Mouse (Mus musculus) embryonic facial prominence, embryonic 14.5 days (tissue): ENCODE measurements around the gene Gm10337. TPM values are rescaled to one million over a fixed set of nuclear protein-coding genes. Genes with fewer than 3 reads are reported as not detected.
A peak's percentile ranks its signal among the peaks of the same experiment; 100 is the strongest.

Experiments
- ATAC-seq: fragments of 200-750 bp; cut with Nextera tagmentation; 2 replicates; pipeline ENCODE4 v1.8.0; 2017; ENCODE audit warnings: low read depth, moderate number of reproducible peaks, moderate TSS enrichment
- DNase-seq: peaks from one replicate; pipeline ENCODE4 v3.0.0-alpha.2; 2015; ENCODE audit warnings: low spot score
- H3K27ac ChIP-seq: fragments of 300-500 bp; sonication (generic); replicated peaks from 2 replicates; pipeline ENCODE4 v1.5.1; 2014; ENCODE audit warnings: low read depth, mild to moderate bottlenecking, low read length, moderate library complexity
- H3K27me3 ChIP-seq: fragments of 300-500 bp; sonication (generic); replicated peaks from 2 replicates; pipeline ENCODE4 v1.6.1; 2014; ENCODE audit warnings: low read length; ENCODE audit not compliant: control insufficient read depth, insufficient read depth
- H3K36me3 ChIP-seq: fragments of 300-500 bp; sonication (generic); 2 replicates; pipeline ENCODE4 v1.6.1; 2014; ENCODE audit warnings: low read length, mixed read lengths; ENCODE audit not compliant: control insufficient read depth, insufficient read depth
- H3K4me1 ChIP-seq: fragments of 300-500 bp; sonication (generic); 2 replicates; pipeline ENCODE4 v1.6.1; 2014; ENCODE audit warnings: antibody characterized with exemption, low read length; ENCODE audit not compliant: control insufficient read depth, insufficient read depth
- H3K4me2 ChIP-seq: fragments of 300-500 bp; sonication (generic); 2 replicates; pipeline ENCODE4 v1.6.1; 2014; ENCODE audit warnings: low read depth, mild to moderate bottlenecking, low read length, moderate library complexity, mixed read lengths
- H3K4me3 ChIP-seq: fragments of 300-500 bp; sonication (generic); 2 replicates; pipeline ENCODE4 v1.5.1; 2014; ENCODE audit warnings: low read depth, mild to moderate bottlenecking, low read length
- H3K9ac ChIP-seq: fragments of 300-500 bp; sonication (generic); 2 replicates; pipeline ENCODE4 v1.6.1; 2014; ENCODE audit warnings: low read depth, mild to moderate bottlenecking, low read length, moderate library complexity, mixed read lengths
- H3K9me3 ChIP-seq: fragments of 300-500 bp; sonication (generic); 2 replicates; pipeline ENCODE4 v1.6.1; 2016; ENCODE audit warnings: low read length; ENCODE audit not compliant: control insufficient read depth
- WGBS: fragments of 180-500 bp; shearing (Covaris S2); extraction: QIAGEN DNeasy Blood & Tissue Kit; methylation state at CpG from one replicate; pipeline ENCODE4 v1.1.7; 2014; 5-methylcytosine and 5-hydroxymethylcytosine counted together
- polyA plus RNA-seq: library from polyadenylated mRNA; unstranded; fragments of >200 nt; fragmentation: Nextera tagmentation; extraction: Ambion mirVana; gene quantifications from 2 replicates; pipeline ENCODE4 v1.2.1, GENCODE M21; 2014

Gm10337 gene
- polyA plus RNA-seq, 1 experiment from 2014 or later = 5.2 TPM

DNA sequence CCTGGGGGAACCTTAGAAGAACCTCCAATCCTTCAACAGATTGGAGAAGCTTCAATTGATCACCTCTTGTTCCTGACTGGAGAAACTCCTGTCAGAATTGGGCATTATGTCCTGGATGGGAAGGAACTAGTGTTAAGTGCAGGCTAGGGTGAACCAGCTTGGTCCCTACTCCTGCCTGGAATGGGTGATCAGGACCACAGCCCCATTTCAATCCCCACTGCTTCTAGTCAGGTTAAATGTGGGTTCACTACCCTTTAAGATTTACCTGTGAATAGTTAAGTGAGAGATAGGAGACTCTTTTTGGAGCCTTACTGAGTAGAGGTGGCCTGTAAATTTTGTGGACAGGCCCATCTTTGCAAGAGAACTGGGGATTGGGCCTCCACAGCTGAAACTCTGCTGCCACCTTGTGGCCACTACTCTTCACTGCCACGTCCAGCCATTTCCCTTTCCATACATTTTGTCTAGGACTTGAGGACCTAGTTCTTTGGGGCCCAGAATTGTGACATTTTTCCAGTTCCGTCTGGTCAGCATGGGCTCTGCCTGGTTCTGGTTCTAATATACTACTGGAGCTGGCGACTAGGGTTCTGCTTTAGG, 21.5 kb downstream of the Gm10337 start, which contains the start of gene Npff:
TSS of gene Npff (minus strand) at position 51 of the 594 bp plus-strand sequence.
- Histone ChIP-seq H3K27ac (0 out of 2 replicates have a peak within 1 kb of the TSS, but pooled peaks have one; percentile 10), H3K9ac (no peak within 1 kb of the TSS), H3K4me2 (no peak within 1 kb of the TSS), H3K9me3 (no peaks in the 10 kb centered on the region), H3K36me3 (peaks cover 75% of the 10 kb centered on the region), H3K27me3 (no peaks in the 10 kb centered on the region), H3K4me1 (peaks cover under 1% of the 10 kb centered on the region; the same call in 1 of the 2 replicates), H3K4me3 (no peak within 1 kb of the TSS)
- DNase-seq = peak; percentile 75
- 0 out of 2 replicates have a peak, but pooled peaks have one; percentile 14 for ATAC-seq
- WGBS = 10% methylated on average over 3 of the region's 3 CpGs

- H3K9ac ChIP-seq = no peak overlapping the region
- no peaks in the 10 kb centered on the region for H3K4me1 ChIP-seq
- no peaks in the 10 kb centered on the region for H3K9me3 ChIP-seq
- H3K27ac ChIP-seq = no peak overlapping the region; the same call in 1 of the 2 replicates
- 80% methylated on average over 6 of the region's 6 CpGs for WGBS
- ATAC-seq = no peak
- H3K4me3 ChIP-seq = no peak overlapping the region
- no peak for DNase-seq
- H3K27me3 ChIP-seq = no peaks in the 10 kb centered on the region
- no peak overlapping the region for H3K4me2 ChIP-seq
- H3K36me3 ChIP-seq = peaks cover 80% of the 10 kb centered on the region
These were observed 22.8 kb downstream of the Gm10337 start for GRCm38 (mm10) chr15:102526111-102527002.

- H3K9ac ChIP-seq = no peak overlapping the region
- H3K4me1 ChIP-seq = no peaks in the 10 kb centered on the region
- H3K27ac ChIP-seq = no peak overlapping the region
- H3K4me3 ChIP-seq = no peak overlapping the region
- ATAC-seq (no peak), DNase-seq (no peak)
- no peak overlapping the region for H3K4me2 ChIP-seq
- no peaks in the 10 kb centered on the region for H3K27me3 ChIP-seq
- 79% methylated on average over 3 of the region's 3 CpGs for WGBS
- H3K36me3 ChIP-seq = peaks cover 80% of the 10 kb centered on the region
- no peaks in the 10 kb centered on the region for H3K9me3 ChIP-seq
These were observed 24.4 kb downstream of the Gm10337 start for GRCm38 (mm10) chr15:102527936-102528335.

DNA sequence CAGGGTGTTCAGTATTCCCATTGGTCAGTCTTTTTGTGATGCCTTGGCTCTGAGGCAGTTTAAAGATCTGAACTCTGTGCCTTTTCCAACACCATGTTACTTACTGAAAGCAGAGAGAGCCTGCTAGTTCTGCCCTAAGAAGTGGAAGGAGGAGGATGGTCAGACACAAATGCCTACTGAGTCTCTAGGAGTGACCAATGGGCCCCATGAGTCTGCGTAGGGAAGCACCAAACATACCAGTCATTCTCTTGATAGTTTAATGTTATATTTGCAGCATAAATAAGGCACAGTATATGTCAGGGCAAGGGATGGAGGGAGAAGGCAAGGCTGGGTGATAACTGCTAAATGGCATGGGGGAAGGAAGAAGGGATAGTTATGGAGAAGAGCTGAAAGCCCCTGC, 24.9 kb downstream of the Gm10337 start:
- Histone ChIP-seq H3K4me1 (no peaks in the 10 kb centered on the region), H3K9me3 (no peaks in the 10 kb centered on the region), H3K27ac (no peak overlapping the region), H3K4me3 (no peak overlapping the region), H3K36me3 (peaks cover 84% of the 10 kb centered on the region), H3K9ac (no peak overlapping the region), H3K27me3 (no peaks in the 10 kb centered on the region), H3K4me2 (no peak overlapping the region)
- WGBS = 93% methylated on average over 1 of the region's 1 CpGs
- ATAC-seq = no peak
- DNase-seq = no peak

DNA sequence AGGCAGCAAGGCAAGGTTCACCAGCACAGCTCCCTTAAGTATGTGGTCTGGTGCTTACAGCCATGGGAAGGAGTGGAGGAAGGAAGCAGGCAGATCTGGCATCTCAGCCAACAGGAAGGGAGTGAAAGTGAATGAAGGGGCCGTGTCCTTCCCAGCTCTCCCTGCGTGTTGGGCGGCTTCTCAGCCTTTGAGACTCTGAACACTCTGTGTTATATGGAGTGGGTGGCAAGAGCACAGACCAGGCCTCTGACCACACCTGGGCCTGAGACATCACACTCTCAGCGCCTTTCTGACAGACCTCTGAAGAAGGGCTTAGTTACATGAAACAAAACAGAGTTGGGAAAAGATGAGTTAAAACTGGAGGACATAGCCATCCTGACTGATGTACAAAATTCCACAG, 27.0 kb downstream of the Gm10337 start:
- no peaks in the 10 kb centered on the region for H3K9me3 ChIP-seq
- H3K36me3 ChIP-seq = peaks cover 81% of the 10 kb centered on the region
- H3K4me2 ChIP-seq = no peak overlapping the region
- no peak for ATAC-seq
- WGBS = 86% methylated on average over 4 of the region's 4 CpGs
- no peak overlapping the region for H3K9ac ChIP-seq
- H3K27me3 ChIP-seq = no peaks in the 10 kb centered on the region
- no peak overlapping the region for H3K27ac ChIP-seq
- no peak overlapping the region for H3K4me3 ChIP-seq
- no peak for DNase-seq
- no peaks in the 10 kb centered on the region for H3K4me1 ChIP-seq

DNA sequence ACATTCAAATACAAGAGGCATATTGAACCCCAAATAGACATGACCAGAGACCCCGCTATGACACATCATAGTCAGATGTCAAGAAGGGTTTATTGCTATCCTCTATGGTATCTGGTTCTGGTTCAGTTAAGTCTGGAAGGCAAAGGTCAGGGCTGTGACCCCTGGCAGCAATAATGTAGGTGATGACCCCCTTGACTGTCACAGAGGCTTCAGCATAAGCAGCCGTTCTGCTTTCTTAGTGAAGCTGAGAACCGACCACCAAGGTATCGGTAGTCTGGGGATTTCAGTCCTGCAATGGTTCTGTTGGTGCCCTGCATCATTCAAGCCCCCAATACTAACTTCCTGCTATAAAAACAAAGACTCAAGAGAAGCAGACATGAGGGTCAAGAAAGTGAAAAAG, 28.1 kb downstream of the Gm10337 start:
- Histone ChIP-seq H3K36me3 (peaks cover 86% of the 10 kb centered on the region), H3K9ac (no peak overlapping the region), H3K27ac (no peak overlapping the region), H3K9me3 (no peaks in the 10 kb centered on the region), H3K4me3 (no peak overlapping the region), H3K4me2 (no peak overlapping the region), H3K27me3 (no peaks in the 10 kb centered on the region), H3K4me1 (no peaks in the 10 kb centered on the region)
- 87% methylated on average over 4 of the region's 4 CpGs for WGBS
- ATAC-seq (no peak), DNase-seq (no peak)

- no peaks in the 10 kb centered on the region for H3K27me3 ChIP-seq
- H3K9ac ChIP-seq = no peak overlapping the region
- DNase-seq = no peak
- H3K4me2 ChIP-seq = no peak overlapping the region
- H3K4me1 ChIP-seq = no peaks in the 10 kb centered on the region
- H3K27ac ChIP-seq = no peak overlapping the region
- WGBS = 94% methylated on average over 3 of the region's 3 CpGs
- no peaks in the 10 kb centered on the region for H3K9me3 ChIP-seq
- no peak overlapping the region for H3K4me3 ChIP-seq
- H3K36me3 ChIP-seq = peaks cover 91% of the 10 kb centered on the region
- no peak for ATAC-seq
These were observed 28.8 kb downstream of the Gm10337 start for GRCm38 (mm10) chr15:102532106-102532900.

GRCm38 (mm10) chr15:102533926-102534325, 30.4 kb downstream of the Gm10337 start:
- Histone ChIP-seq H3K27ac (no peak overlapping the region), H3K36me3 (peaks cover 83% of the 10 kb centered on the region), H3K9ac (no peak overlapping the region), H3K27me3 (no peaks in the 10 kb centered on the region), H3K4me2 (no peak overlapping the region), H3K9me3 (no peaks in the 10 kb centered on the region), H3K4me1 (no peaks in the 10 kb centered on the region), H3K4me3 (no peak overlapping the region)
- DNase-seq = no peak
- WGBS = 92% methylated on average over 7 of the region's 7 CpGs
- no peak for ATAC-seq
